Mouse (Mus musculus) cerebellum, adult 2 months (tissue): ENCODE results near the gene Cdrt4.

ENCODE experiments used
- CTCF ChIP-seq: fragments of 200-500 bp; IDR thresholded peaks from 2 replicates; pipeline ENCODE4 v1.5.1; 2011; ENCODE audit warnings: low read depth, mild to moderate bottlenecking, control low read depth, low read length, moderate library complexity, borderline replicate concordance; ENCODE audit not compliant: insufficient read depth
- POLR2A ChIP-seq: fragments of 200-500 bp; IDR thresholded peaks from 2 replicates; pipeline ENCODE4 v1.6.1; 2011; ENCODE audit warnings: low read length, control low read depth, borderline replicate concordance; ENCODE audit not compliant: insufficient read depth

GRCm38 (mm10) chr11:63029148-63029714 is 78.2 kb downstream of the Cdrt4 start:
- TF ChIP-seq CTCF, result no peak
- no peak for TF ChIP-seq POLR2A
